Mouse (Mus musculus): ENCODE measurements around the gene Stim1. TPM values are rescaled to one million over a fixed set of nuclear protein-coding genes. Genes with fewer than 3 reads are reported as not detected.
"Not testable (repeated sequence)": the region's sequence is repeated elsewhere in the genome, so short reads cannot be mapped to it uniquely, and the experiment has no call there.

Stim1 gene
- polyA plus RNA-seq, 1 experiment: 84.9 TPM

GRCm38 (mm10) chr7:102385973-102386372, 118.4 kb downstream of the Stim1 start:
- DNase-seq: no peak
- TF ChIP-seq POLR2A (IDR thresholded peaks at IDR 0.05; ENCODE audit: borderline replicate concordance, insufficient read depth, low read length) (no peak), CTCF (IDR thresholded peaks at IDR 0.05; ENCODE audit: borderline replicate concordance, insufficient read depth, low read depth, low read length) (no peak)
- Histone ChIP-seq H3K4me1 (ENCODE audit: control insufficient read depth, insufficient read depth, low read length) (no peaks in the 10 kb centered on the region), H3K4me3 (replicated peaks; ENCODE audit: insufficient read depth, low read depth, low read length) (no peak overlapping the region), H3K27me3 (ENCODE audit: control insufficient read depth, insufficient read depth, low read length) (no peaks in the 10 kb centered on the region), H3K27ac (ENCODE audit: insufficient read depth, low read length) (no peak overlapping the region)
- 93% methylated on average over 3 of the region's 3 CpGs for WGBS

GRCm38 (mm10) chr7:102389082-102389481, 121.5 kb downstream of the Stim1 start:
- Histone ChIP-seq H3K4me3 (replicated peaks; ENCODE audit: insufficient read depth, low read depth, low read length) (no peak overlapping the region), H3K27me3 (ENCODE audit: control insufficient read depth, insufficient read depth, low read length) (no peaks in the 10 kb centered on the region), H3K27ac (ENCODE audit: insufficient read depth, low read length) (no peak overlapping the region), H3K4me1 (ENCODE audit: control insufficient read depth, insufficient read depth, low read length) (peaks cover 8% of the 10 kb centered on the region)
- peak in 1 of 2 experiments; percentile 14 for DNase-seq
- TF ChIP-seq POLR2A (IDR thresholded peaks at IDR 0.05; ENCODE audit: borderline replicate concordance, insufficient read depth, low read length) (no peak), CTCF (IDR thresholded peaks at IDR 0.05; ENCODE audit: borderline replicate concordance, insufficient read depth, low read depth, low read length) (no peak)
- 45% methylated on average over 5 of the region's 5 CpGs for WGBS

GRCm38 (mm10) chr7:102393898-102394297, 126.3 kb downstream of the Stim1 start:
- TF ChIP-seq POLR2A (IDR thresholded peaks at IDR 0.05; ENCODE audit: borderline replicate concordance, insufficient read depth, low read length): no peak
- TF ChIP-seq CTCF (IDR thresholded peaks at IDR 0.05; ENCODE audit: borderline replicate concordance, insufficient read depth, low read depth, low read length): no peak
- 97% methylated on average over 2 of the region's 2 CpGs for WGBS
- DNase-seq: no peak

GRCm38 (mm10) chr7:102395894-102396293, 128.3 kb downstream of the Stim1 start:
- no peak overlapping the region for H3K4me3 ChIP-seq (replicated peaks; ENCODE audit: insufficient read depth, low read depth, low read length)
- no peak overlapping the region for H3K27ac ChIP-seq (ENCODE audit: insufficient read depth, low read length)
- DNase-seq: peak in 1 of 2 experiments; percentile 14
- TF ChIP-seq CTCF (IDR thresholded peaks at IDR 0.05; ENCODE audit: borderline replicate concordance, insufficient read depth, low read depth, low read length) (no peak), POLR2A (IDR thresholded peaks at IDR 0.05; ENCODE audit: borderline replicate concordance, insufficient read depth, low read length) (no peak)
- WGBS: 42% methylated on average over 7 of the region's 7 CpGs
- peaks cover 8% of the 10 kb centered on the region for H3K4me1 ChIP-seq (ENCODE audit: control insufficient read depth, insufficient read depth, low read length)
- H3K27me3 ChIP-seq (ENCODE audit: control insufficient read depth, insufficient read depth, low read length): no peaks in the 10 kb centered on the region

More at GRCm38 (mm10) chr7:102393898-102394297, 126.3 kb downstream of the Stim1 start:
- Histone ChIP-seq H3K4me3 (replicated peaks; ENCODE audit: insufficient read depth, low read depth, low read length) (no peak overlapping the region), H3K27ac (ENCODE audit: insufficient read depth, low read length) (no peak overlapping the region), H3K27me3 (ENCODE audit: control insufficient read depth, insufficient read depth, low read length) (no peaks in the 10 kb centered on the region), H3K4me1 (ENCODE audit: control insufficient read depth, insufficient read depth, low read length) (peaks cover 8% of the 10 kb centered on the region)

GRCm38 (mm10) chr7:102396331-102396730, 128.7 kb downstream of the Stim1 start:
- over 99% methylated on average over 3 of the region's 3 CpGs for WGBS
- Histone ChIP-seq H3K4me3 (replicated peaks; ENCODE audit: insufficient read depth, low read depth, low read length) (no peak overlapping the region), H3K4me1 (ENCODE audit: control insufficient read depth, insufficient read depth, low read length) (peaks cover 8% of the 10 kb centered on the region), H3K27ac (ENCODE audit: insufficient read depth, low read length) (no peak overlapping the region), H3K27me3 (ENCODE audit: control insufficient read depth, insufficient read depth, low read length) (no peaks in the 10 kb centered on the region)
- DNase-seq: no peak
- no peak for TF ChIP-seq CTCF (IDR thresholded peaks at IDR 0.05; ENCODE audit: borderline replicate concordance, insufficient read depth, low read depth, low read length)
- TF ChIP-seq POLR2A (IDR thresholded peaks at IDR 0.05; ENCODE audit: borderline replicate concordance, insufficient read depth, low read length): no peak

GRCm38 (mm10) chr7:102399180-102399731, 131.7 kb downstream of the Stim1 start:
- no peak for TF ChIP-seq CTCF (IDR thresholded peaks at IDR 0.05; ENCODE audit: borderline replicate concordance, insufficient read depth, low read depth, low read length)
- no peak for TF ChIP-seq POLR2A (IDR thresholded peaks at IDR 0.05; ENCODE audit: borderline replicate concordance, insufficient read depth, low read length)
- no peak overlapping the region for H3K4me3 ChIP-seq (replicated peaks; ENCODE audit: insufficient read depth, low read depth, low read length)
- H3K27me3 ChIP-seq (ENCODE audit: control insufficient read depth, insufficient read depth, low read length): no peaks in the 10 kb centered on the region
- DNase-seq: peak in 1 of 2 experiments; percentile 11
- H3K27ac ChIP-seq (ENCODE audit: insufficient read depth, low read length): no peak overlapping the region
- WGBS: 41% methylated on average over 3 of the region's 3 CpGs
- H3K4me1 ChIP-seq (ENCODE audit: control insufficient read depth, insufficient read depth, low read length): no peaks in the 10 kb centered on the region

GRCm38 (mm10) chr7:102404118-102404517, 136.5 kb downstream of the Stim1 start:
- 97% methylated on average over 2 of the region's 2 CpGs for WGBS
- Histone ChIP-seq H3K27me3 (ENCODE audit: control insufficient read depth, insufficient read depth, low read length) (no peaks in the 10 kb centered on the region), H3K4me3 (replicated peaks; ENCODE audit: insufficient read depth, low read depth, low read length) (no peak overlapping the region), H3K4me1 (ENCODE audit: control insufficient read depth, insufficient read depth, low read length) (no peaks in the 10 kb centered on the region), H3K27ac (ENCODE audit: insufficient read depth, low read length) (no peak overlapping the region)
- TF ChIP-seq POLR2A (IDR thresholded peaks at IDR 0.05; ENCODE audit: borderline replicate concordance, insufficient read depth, low read length) (no peak), CTCF (IDR thresholded peaks at IDR 0.05; ENCODE audit: borderline replicate concordance, insufficient read depth, low read depth, low read length) (no peak)
- DNase-seq: no peak

- Histone ChIP-seq H3K27me3 (ENCODE audit: control insufficient read depth, insufficient read depth, low read length) (no peaks in the 10 kb centered on the region), H3K27ac (ENCODE audit: insufficient read depth, low read length) (no peak overlapping the region), H3K4me1 (ENCODE audit: control insufficient read depth, insufficient read depth, low read length) (no peaks in the 10 kb centered on the region), H3K4me3 (replicated peaks; ENCODE audit: insufficient read depth, low read depth, low read length) (no peak overlapping the region)
- no peak for TF ChIP-seq CTCF (IDR thresholded peaks at IDR 0.05; ENCODE audit: borderline replicate concordance, insufficient read depth, low read depth, low read length)
- DNase-seq: no peak
These were observed 139.8 kb downstream of the Stim1 start for GRCm38 (mm10) chr7:102407440-102407839.

- 91% methylated on average over 9 of the region's 9 CpGs for WGBS
- not testable (repeated sequence) for DNase-seq; H3K4me3 ChIP-seq (replicated peaks; ENCODE audit: insufficient read depth, low read depth, low read length); H3K27me3 ChIP-seq (ENCODE audit: control insufficient read depth, insufficient read depth, low read length); H3K4me1 ChIP-seq (ENCODE audit: control insufficient read depth, insufficient read depth, low read length); H3K27ac ChIP-seq (ENCODE audit: insufficient read depth, low read length)
These were observed 147.7 kb downstream of the Stim1 start for GRCm38 (mm10) chr7:102415272-102415671.
